ENCODE assay signal across 8 mouse cellular contexts in the genomic region with DNA sequence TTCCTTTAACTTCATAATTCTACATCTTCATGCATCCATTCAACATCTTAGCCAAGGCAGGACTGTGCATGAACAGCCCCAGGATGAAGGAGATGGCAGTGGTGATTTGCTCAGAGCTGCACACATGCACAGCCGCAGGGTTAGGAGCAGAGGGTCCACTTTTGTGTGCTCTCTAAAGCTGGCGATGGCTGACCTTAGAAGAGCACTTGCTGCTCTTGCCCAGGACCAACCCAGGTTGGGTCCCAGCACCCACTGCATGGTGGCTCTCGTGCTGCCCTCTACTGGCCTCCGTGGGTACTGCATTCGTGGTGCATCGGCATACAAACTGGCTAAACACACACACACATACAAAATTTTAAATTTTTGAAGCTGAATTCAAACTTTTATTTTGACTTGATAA.
DNase-seq lines count a peak whose midpoint lies in the region.

No protein-coding gene starts in this region.

- DNase-seq in 3134 (ENCODE audit: extremely low read depth, insufficient read length, low spot score) (peak; percentile 44), MN1 (ENCODE audit: low spot score) (peak; percentile 47)
- peak; percentile 82 for DNase-seq in cerebellum, adult 9-10 months
- DNase-seq in frontal cortex, postnatal 36 days (ENCODE audit: low spot score in 2 of 2), result peak; percentile 68 to 69
- peak; percentile 57 to 89 for DNase-seq in kidney, postnatal 36 days
- peak; percentile 40 to 56 for DNase-seq in lung, adult 18-20 months
- DNase-seq in retina, postnatal 7 days (ENCODE audit: low read depth, low spot score), result peak; percentile 46
- DNase-seq in thymus, postnatal 4 days, result peak; percentile 89

Comparison
In these comparisons a context has a peak if more than half of its experiments do, and no peak if none do; other contexts are left out.
1. Peak in every context shown above with its lines: DNase-seq.